8 mouse cellular contexts compared by ENCODE assay signal in the genomic region with DNA sequence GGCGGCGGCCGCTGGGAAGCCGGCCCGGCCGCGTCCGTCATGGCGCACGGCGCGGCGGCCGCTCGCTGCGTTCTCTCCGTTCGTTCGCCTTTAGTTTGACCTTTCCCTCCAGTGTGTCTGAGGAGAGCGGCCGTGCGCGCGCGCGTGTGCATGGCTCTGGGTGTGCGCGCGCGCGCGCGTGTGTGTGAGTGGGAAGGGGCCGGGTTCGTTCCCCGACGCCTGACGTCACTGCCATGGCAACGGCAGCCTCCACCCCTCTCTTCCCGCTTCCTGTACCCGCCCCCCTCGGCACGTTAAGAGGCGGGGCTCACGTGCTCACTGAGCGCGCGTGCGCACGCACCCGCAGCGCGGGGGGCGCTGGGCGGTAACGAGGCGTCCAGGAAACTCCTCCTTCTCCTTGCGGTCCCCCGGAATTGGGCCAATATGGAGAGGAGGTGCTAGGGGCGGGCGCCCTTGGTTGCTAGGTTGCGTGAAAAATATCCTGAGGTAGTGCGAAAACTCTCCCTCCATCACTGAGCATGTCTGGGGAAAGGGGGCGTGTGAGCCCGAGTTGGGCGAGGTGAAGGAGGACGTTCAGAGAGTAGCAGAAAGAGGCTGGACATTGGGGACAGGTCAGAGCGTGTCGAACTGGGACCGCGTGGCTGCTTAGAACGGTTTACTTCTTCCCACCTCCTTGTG.
DNase-seq lines count a peak whose midpoint lies in the region; ATAC-seq lines count a peak whose summit lies in the region.

No protein-coding gene starts in this region.

- peak overlapping the region; percentile 85 for H3K4me3 ChIP-seq in hindbrain, embryonic 16.5 days (ENCODE audit: low read length)
- H3K4me3 ChIP-seq in macrophage (ENCODE audit: inconsistent target), result peak overlapping the region; percentile 30; the same call in 1 of the 2 replicates

- H3K79me2 ChIP-seq in macrophage (ENCODE audit: inconsistent target), result peaks cover 39% of the 10 kb centered on the region

- H3K4me1 ChIP-seq in hindbrain, embryonic 16.5 days (ENCODE audit: control insufficient read depth, insufficient read depth, low read depth, low read length), result peaks cover 12% of the 10 kb centered on the region

- DNase-seq in WW6 (ENCODE audit: low read depth, low spot score), result peak; percentile 93
- DNase-seq in cerebellum, postnatal 4 days (ENCODE audit: low spot score in 2 of 2), result peak; percentile 94 to 97
- DNase-seq in gastrocnemius, adult 18-20 months (ENCODE audit: low spot score), result peak; percentile 99
- peak; percentile 98 to 99 for DNase-seq in left cerebral cortex, adult 18-20 months (ENCODE audit: low spot score in 2 of 2)
- peak; percentile 99 for DNase-seq in right cerebral cortex, adult 18-20 months
- DNase-seq in urinary bladder, postnatal 10 days (ENCODE audit: low spot score), result peak; percentile 97

- peak; percentile 98 for ATAC-seq in hindbrain, embryonic 16.5 days

- H3K36me3 ChIP-seq in hindbrain, embryonic 16.5 days (ENCODE audit: control insufficient read depth, insufficient read depth, low read length), result no peaks in the 10 kb centered on the region
- no peaks in the 10 kb centered on the region for H3K36me3 ChIP-seq in macrophage (ENCODE audit: inconsistent target)

- no peaks in the 10 kb centered on the region for H3K9me3 ChIP-seq in hindbrain, embryonic 16.5 days (ENCODE audit: control insufficient read depth, low read length)

- H3K9ac ChIP-seq in hindbrain, embryonic 16.5 days (ENCODE audit: low read depth, low read length), result peak overlapping the region; percentile 91

- peak overlapping the region; percentile 76 for H3K4me2 ChIP-seq in hindbrain, embryonic 16.5 days (ENCODE audit: low read length)

- under 1% methylated on average over 56 of the region's 72 CpGs for WGBS in hindbrain, embryonic 16.5 days
- WGBS in macrophage (ENCODE audit: missing documents), result 2% methylated on average over 58 of the region's 72 CpGs

- no peaks in the 10 kb centered on the region for H3K27me3 ChIP-seq in hindbrain, embryonic 16.5 days (replicated peaks; ENCODE audit: control insufficient read depth, insufficient read depth, low read length)

- peak overlapping the region; percentile 97 for H3K27ac ChIP-seq in hindbrain, embryonic 16.5 days (ENCODE audit: low read depth, low read length)
- peak overlapping the region; percentile 41 for H3K27ac ChIP-seq in macrophage

Comparison
In these comparisons a context has a peak if more than half of its experiments do, and no peak if none do; other contexts are left out.
1. Peak in every context shown above with its lines: DNase-seq, ATAC-seq, H3K4me3 ChIP-seq and H3K27ac ChIP-seq.